11 mouse cellular contexts compared by ENCODE assay signal in the genomic region with DNA sequence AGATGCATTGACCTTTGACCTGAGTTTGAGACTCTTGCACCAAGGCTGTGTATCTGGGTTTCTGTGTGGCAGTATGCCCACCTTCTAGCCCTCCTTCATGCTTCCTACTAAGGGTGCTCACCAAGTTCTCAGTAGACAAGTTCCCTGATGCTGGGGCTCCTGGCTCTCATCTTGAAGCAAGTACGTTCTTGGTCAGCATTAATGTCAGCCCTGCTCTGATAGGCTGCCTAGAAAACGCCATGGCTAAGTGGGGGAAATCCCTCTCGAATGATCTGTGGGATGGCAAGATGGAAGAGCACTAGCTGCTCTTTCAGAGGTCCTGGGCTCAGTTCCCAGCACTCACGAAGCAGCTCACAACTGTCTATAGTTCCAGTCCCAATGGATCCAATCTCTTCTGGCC.
"Had no signal": no experiment of that assay in that cellular context is flagged by ENCODE, and none has a peak within 500 bp of the region (broad histone marks: within the 10 kb centered on the region; RNA-seq: fewer than 3 reads in every experiment).

No protein-coding gene starts in this region.

- H3K9ac ChIP-seq: liver, embryonic 13.5 days; liver, embryonic 15.5 days; liver, postnatal 0 days; midbrain, embryonic 13.5 days; midbrain, embryonic 15.5 days; neural tube, embryonic 12.5 days; stomach, embryonic 15.5 days had no signal

- H3K27me3 ChIP-seq: liver, embryonic 13.5 days; liver, embryonic 15.5 days; megakaryocyte, embryonic 14.5 days; midbrain, embryonic 13.5 days; midbrain, embryonic 15.5 days; neural tube, embryonic 12.5 days; stomach, embryonic 15.5 days had no signal

- H3K27ac ChIP-seq: liver, embryonic 13.5 days; liver, embryonic 15.5 days; macrophage; midbrain, embryonic 13.5 days; midbrain, embryonic 15.5 days; neural tube, embryonic 12.5 days had no signal

- ATAC-seq: liver, postnatal 0 days; midbrain, embryonic 13.5 days; midbrain, embryonic 15.5 days had no signal

- H3K4me2 ChIP-seq: liver, embryonic 13.5 days; liver, embryonic 15.5 days; midbrain, embryonic 11.5 days; midbrain, embryonic 13.5 days; midbrain, embryonic 15.5 days; neural tube, embryonic 12.5 days; stomach, embryonic 15.5 days had no signal

- H3K4me3 ChIP-seq: liver, embryonic 13.5 days; liver, embryonic 15.5 days; midbrain, embryonic 13.5 days; midbrain, embryonic 15.5 days; neural tube, embryonic 12.5 days; stomach, embryonic 15.5 days had no signal

- H3K36me3 ChIP-seq: liver, embryonic 13.5 days; liver, embryonic 15.5 days; midbrain, embryonic 13.5 days; midbrain, embryonic 15.5 days; neural tube, embryonic 12.5 days; stomach, embryonic 15.5 days had no signal

- H3K9me3 ChIP-seq: liver, embryonic 13.5 days; liver, embryonic 15.5 days; megakaryocyte, embryonic 14.5 days; midbrain, embryonic 13.5 days; midbrain, embryonic 15.5 days; neural tube, embryonic 12.5 days; stomach, embryonic 15.5 days had no signal

- DNase-seq: liver, embryonic 13.5 days; liver, postnatal 0 days; thymus, postnatal 4 days had no signal
